Mouse (Mus musculus) ES-E14 (cell line): ENCODE data around the gene Cep63.

Experiments
- CHD2 ChIP-seq: IDR thresholded peaks from 2 replicates; pipeline ENCODE4 v1.6.1; 2014; ENCODE audit warnings: mild to moderate bottlenecking, low read depth, low read length, inconsistent platforms
- HCFC1 ChIP-seq: IDR thresholded peaks from 2 replicates; pipeline ENCODE4 v1.6.1; 2012; ENCODE audit warnings: low read length, inconsistent platforms, borderline replicate concordance; ENCODE audit not compliant: insufficient read depth
- ZC3H11A ChIP-seq: IDR thresholded peaks from 2 replicates; pipeline ENCODE4 v1.6.1; 2012; ENCODE audit warnings: low read depth, mild to moderate bottlenecking, inconsistent platforms, low read length, borderline replicate concordance
- ZNF384 ChIP-seq: IDR thresholded peaks from 2 replicates; pipeline ENCODE4 v1.6.1; 2012; ENCODE audit warnings: low read depth, low read length, inconsistent platforms

GRCm38 (mm10) chr9:102549211-102549610 is 77.1 kb downstream of the Cep63 start:
- no peak for TF ChIP-seq ZC3H11A
- no peak for TF ChIP-seq ZNF384
- no peak for TF ChIP-seq CHD2
- TF ChIP-seq HCFC1: no peak
